Mouse (Mus musculus) CH12.LX (cell line): ENCODE data around the gene Klhdc9. TPM values are rescaled to one million over a fixed set of nuclear protein-coding genes. Genes with fewer than 3 reads are reported as not detected.

Experiments used
- DNase-seq: peaks from one replicate; pipeline ENCODE4 v3.0.0-alpha.2; 2013; ENCODE audit errors: extremely low read depth
- H3K27ac ChIP-seq: 2 replicates; pipeline ENCODE4 v1.5.1; 2012; ENCODE audit warnings: low read depth, mild to moderate bottlenecking, control low read depth, moderate library complexity; ENCODE audit not compliant: insufficient read depth
- H3K27me3 ChIP-seq: replicated peaks from 2 replicates; pipeline ENCODE3; 2012; ENCODE audit warnings: inconsistent platforms
- H3K36me3 ChIP-seq, 2 experiments: replicated peaks in 1 of 2; 2 replicates each; pipeline versions ENCODE3 to v1.6.1; 2012; ENCODE audit warnings: inconsistent platforms in 1 of 2, low read length in 1 of 2, mild to moderate bottlenecking in 1 of 2, mixed read lengths in 1 of 2, moderate library complexity in 1 of 2; ENCODE audit not compliant: control insufficient read depth in 1 of 2, insufficient read depth in 1 of 2
- H3K4me1 ChIP-seq, 2 experiments: 2 replicates each; pipeline ENCODE4 v1.6.1; 2012; ENCODE audit warnings: inconsistent platforms in 1 of 2, moderate library complexity in 1 of 2; ENCODE audit not compliant: insufficient read depth in 2 of 2, control insufficient read depth in 1 of 2
- H3K4me2 ChIP-seq: 2 replicates; pipeline ENCODE4 v1.6.1; 2012; ENCODE audit warnings: low read depth, mild to moderate bottlenecking, control low read depth; ENCODE audit not compliant: poor library complexity, insufficient read depth, severe bottlenecking
- H3K4me3 ChIP-seq, 3 experiments: fragments of 150-350 bp in 1 of 3; sonication (generic) in 1 of 3; replicated peaks in 1 of 3; 2 replicates each; pipeline versions ENCODE3 to v1.5.1; 2011 to 2012; ENCODE audit warnings: low read depth in 2 of 3, low read length in 2 of 3, mild to moderate bottlenecking in 2 of 3, moderate library complexity in 2 of 3, control low read depth in 1 of 3, improper control_type of control experiment in 1 of 3, inconsistent platforms in 1 of 3, mixed read lengths in 1 of 3; ENCODE audit not compliant: poor library complexity in 1 of 3
- H3K79me2 ChIP-seq: replicated peaks from 2 replicates; pipeline ENCODE4 v1.6.1; 2012; ENCODE audit warnings: mild to moderate bottlenecking, moderate library complexity; ENCODE audit not compliant: control insufficient read depth, poor library complexity, insufficient read depth, severe bottlenecking; ENCODE audit errors: extremely low read depth
- H3K9ac ChIP-seq: 2 replicates; pipeline ENCODE4 v1.6.1; 2012; ENCODE audit warnings: low read depth, mild to moderate bottlenecking, control low read depth, moderate library complexity; ENCODE audit not compliant: insufficient read depth
- H3K9me3 ChIP-seq: replicated peaks from 2 replicates; pipeline ENCODE3; 2012; ENCODE audit warnings: low read length, inconsistent platforms, mixed read lengths
- BHLHE40 ChIP-seq: IDR thresholded peaks from 2 replicates; pipeline ENCODE4 v1.6.1; 2011; ENCODE audit warnings: mild to moderate bottlenecking, low read depth, low read length, improper control_type of control experiment
- CHD2 ChIP-seq: IDR thresholded peaks from 2 replicates; pipeline ENCODE4 v1.6.1; 2011; ENCODE audit warnings: low read length, improper control_type of control experiment
- E2F4 ChIP-seq: IDR thresholded peaks from 2 replicates; pipeline ENCODE4 v1.6.1; 2011; ENCODE audit warnings: low read depth, low read length, improper control_type of control experiment; ENCODE audit not compliant: insufficient replicate concordance
- ELF1 ChIP-seq: IDR thresholded peaks from 2 replicates; pipeline ENCODE4 v1.6.1; 2014; ENCODE audit warnings: low read depth, mild to moderate bottlenecking, inconsistent platforms, low read length, improper control_type of control experiment
- EP300 ChIP-seq: IDR thresholded peaks from 2 replicates; pipeline ENCODE4 v1.6.1; 2011; ENCODE audit warnings: low read length, improper control_type of control experiment
- GABPA ChIP-seq: IDR thresholded peaks from 2 replicates; pipeline ENCODE4 v1.6.1; 2012; ENCODE audit warnings: low read depth, low read length, improper control_type of control experiment, inconsistent platforms; ENCODE audit not compliant: insufficient replicate concordance
- HCFC1 ChIP-seq: IDR thresholded peaks from 2 replicates; pipeline ENCODE4 v1.6.1; 2012; ENCODE audit warnings: low read depth, mild to moderate bottlenecking, inconsistent platforms, low read length, improper control_type of control experiment
- JUN ChIP-seq: IDR thresholded peaks from 2 replicates; pipeline ENCODE4 v1.6.1; 2011; ENCODE audit warnings: low read depth, mild to moderate bottlenecking, low read length, improper control_type of control experiment, moderate library complexity; ENCODE audit not compliant: insufficient read depth
- MAX ChIP-seq: IDR thresholded peaks from 2 replicates; pipeline ENCODE4 v1.6.1; 2011; ENCODE audit warnings: low read length, improper control_type of control experiment
- MAZ ChIP-seq: IDR thresholded peaks from 2 replicates; pipeline ENCODE4 v1.6.1; 2012; ENCODE audit warnings: low read depth, mild to moderate bottlenecking, inconsistent platforms, low read length, improper control_type of control experiment, moderate library complexity
- MEF2A ChIP-seq: IDR thresholded peaks from 2 replicates; pipeline ENCODE4 v1.6.1; 2014; ENCODE audit warnings: low read depth, mild to moderate bottlenecking, inconsistent platforms, low read length, improper control_type of control experiment, borderline replicate concordance
- MXI1 ChIP-seq: IDR thresholded peaks from 2 replicates; pipeline ENCODE4 v1.6.1; 2011; ENCODE audit warnings: mild to moderate bottlenecking, low read depth, low read length, improper control_type of control experiment
- MYC ChIP-seq: IDR thresholded peaks from 2 replicates; pipeline ENCODE4 v1.6.1; 2011; ENCODE audit warnings: low read depth, mild to moderate bottlenecking, improper control_type of control experiment, low read length
- NELFE ChIP-seq: IDR thresholded peaks from 2 replicates; pipeline ENCODE4 v1.6.1; 2011; ENCODE audit warnings: low read depth, low read length, improper control_type of control experiment
- NRF1 ChIP-seq: IDR thresholded peaks from 2 replicates; pipeline ENCODE4 v1.6.1; 2014; ENCODE audit warnings: low read depth, mild to moderate bottlenecking, inconsistent platforms, low read length, improper control_type of control experiment, moderate library complexity
- POLR2AphosphoS2 ChIP-seq: IDR thresholded peaks from 2 replicates; pipeline ENCODE4 v1.6.1; 2011; ENCODE audit warnings: low read depth, low read length, improper control_type of control experiment
- RAD21 ChIP-seq: IDR thresholded peaks from 2 replicates; pipeline ENCODE4 v1.6.1; 2011; ENCODE audit warnings: low read depth, mild to moderate bottlenecking, low read length, improper control_type of control experiment, moderate library complexity
- SIN3A ChIP-seq: IDR thresholded peaks from 2 replicates; pipeline ENCODE4 v1.6.1; 2012; ENCODE audit warnings: low read length, improper control_type of control experiment, inconsistent platforms
- SMC3 ChIP-seq: IDR thresholded peaks from 2 replicates; pipeline ENCODE4 v1.6.1; 2011; ENCODE audit warnings: low read depth, low read length, improper control_type of control experiment
- TBP ChIP-seq: conservative IDR thresholded peaks from 2 replicates; pipeline ENCODE4 v1.6.1; 2011; ENCODE audit warnings: low read depth, low read length, improper control_type of control experiment
- UBTF ChIP-seq: IDR thresholded peaks from 2 replicates; pipeline ENCODE4 v1.6.1; 2012; ENCODE audit warnings: low read depth, mild to moderate bottlenecking, inconsistent platforms, low read length, improper control_type of control experiment, moderate library complexity
- ZMIZ1 ChIP-seq: IDR thresholded peaks from 2 replicates; pipeline ENCODE4 v1.6.1; 2012; ENCODE audit warnings: low read depth, mild to moderate bottlenecking, inconsistent platforms, low read length, improper control_type of control experiment
- dilution Hi-C: fragments of 300-500 bp; cut with MboI; formaldehyde crosslinking; loops from 2 replicates; pipeline ENCODE4 v1.14.3; 2020; ENCODE audit warnings: low sequenced_read_pairs; ENCODE audit not compliant: extremely low pct_unique_long_range_greater_than_20kb, extremely low pct_ligation_motif_present
- in situ Hi-C: fragments of 300-500 bp; cut with MboI; formaldehyde crosslinking; loops from 3 replicates; pipeline ENCODE4 v1.14.3; 2019; ENCODE audit warnings: low sequenced_read_pairs, low pct_ligation_motif_present, low pct_unique_long_range_greater_than_20kb, mixed read lengths
- polyA plus RNA-seq: library from polyadenylated mRNA; unstranded; fragments of >175 nt; gene quantifications from 2 replicates; pipeline ENCODE4 v1.2.1, GENCODE M21; 2012; ENCODE audit warnings: low read depth; ENCODE audit not compliant: insufficient read length
- total RNA-seq, 2 experiments: library from RNA; depleted of rRNA; stranded (reverse); fragments of 300-350 nt in 1 of 2; fragments of >200 nt in 1 of 2; gene quantifications; 2 replicates each; pipeline ENCODE4 v1.2.3; 2012 to 2014

Klhdc9 gene
- total and polyA plus RNA-seq, 3 experiments: 0.08 TPM; not detected in 2

GRCm38 (mm10) chr1:171369845-171370556, 9.4 kb upstream of the Klhdc9 start, which contains the start of gene Nectin4:
Nectin4 (plus strand) TSS chr1:171370099.
- in situ Hi-C loops: no loop called here
- no peak within 1 kb of the TSS for H3K4me3 ChIP-seq
- no peak for DNase-seq
- H3K4me2 ChIP-seq: no peak within 1 kb of the TSS
- no peaks in the 10 kb centered on the region for H3K79me2 ChIP-seq
- H3K27ac ChIP-seq: no peak within 1 kb of the TSS
- TF ChIP-seq TBP (no peak), ZMIZ1 (no peak), HCFC1 (no peak), POLR2AphosphoS2 (no peak), MYC (no peak), E2F4 (no peak)
- dilution Hi-C loops: no loop called here
- H3K27me3 ChIP-seq: peaks cover 3% of the 10 kb centered on the region
- no peaks in the 10 kb centered on the region for H3K36me3 ChIP-seq
- no peaks in the 10 kb centered on the region for H3K9me3 ChIP-seq
- no peaks in the 10 kb centered on the region for H3K4me1 ChIP-seq
- H3K9ac ChIP-seq: no peak within 1 kb of the TSS

- no peaks in the 10 kb centered on the region for H3K27me3 ChIP-seq
- no peak overlapping the region for H3K4me2 ChIP-seq
- H3K4me3 ChIP-seq: no peak overlapping the region
- H3K4me1 ChIP-seq: peaks cover 0 to 5% of the 10 kb centered on the region in 2 experiments; a peak in 1 of 4 replicates
- in situ Hi-C loops: no loop called here
- no peaks in the 10 kb centered on the region for H3K9me3 ChIP-seq
- no peak for DNase-seq
- no peak overlapping the region for H3K9ac ChIP-seq
- dilution Hi-C loops: no loop called here
- H3K36me3 ChIP-seq: peaks cover 0 to 6% of the 10 kb centered on the region in 2 experiments
- TF ChIP-seq UBTF (no peak), CHD2 (no peak), RAD21 (no peak), MYC (no peak), MAX (no peak), GABPA (no peak), ZMIZ1 (no peak), JUN (no peak), BHLHE40 (no peak), MXI1 (no peak), MEF2A (no peak), SIN3A (no peak), NRF1 (no peak), NELFE (no peak), SMC3 (no peak), ELF1 (no peak), EP300 (no peak), MAZ (no peak)
- H3K27ac ChIP-seq: no peak overlapping the region
- no peaks in the 10 kb centered on the region for H3K79me2 ChIP-seq
These were observed 5.3 kb upstream of the Klhdc9 start for GRCm38 (mm10) chr1:171365934-171366333.
